Mouse (Mus musculus) megakaryocyte-erythroid progenitor cell, adult 5-6 weeks (primary cell): ENCODE measurements around the gene Ucma. TPM values are rescaled to one million over a fixed set of nuclear protein-coding genes. Genes with fewer than 3 reads are reported as not detected.
A peak's percentile ranks its signal among the peaks of the same experiment; 100 is the strongest.

Experiments used
- ATAC-seq: replicated peaks from 2 replicates; pipeline ENCODE4 v1.8.0; 2016; ENCODE audit warnings: mild to moderate bottlenecking, inconsistent platforms; ENCODE audit not compliant: severe bottlenecking, poor library complexity, low FRiP score, low TSS enrichment
- total RNA-seq, 2 experiments: library from RNA; stranded (forward) in 1 of 2; stranded (reverse) in 1 of 2; fragments of 200-1000, 215-1000 nt in 1 of 2; fragments of >200 nt in 1 of 2; fragmentation: Nextera tagmentation in 1 of 2; gene quantifications; 2 replicates each; pipeline ENCODE4 v1.2.3; 2014 to 2017

Gene Ucma
- total RNA-seq, 2 experiments from 2014 or later: not detected

- no peak for ATAC-seq
Measured at GRCm38 (mm10) chr2:4996421-4996824, 20.5 kb downstream of the Ucma start.

- ATAC-seq: no peak
Measured at GRCm38 (mm10) chr2:4998905-4999304, 23.0 kb downstream of the Ucma start.

GRCm38 (mm10) chr2:5001266-5001665 is 25.3 kb downstream of the Ucma start:
- no peak for ATAC-seq

- ATAC-seq: no peak
Measured at GRCm38 (mm10) chr2:5007107-5007506, 31.2 kb downstream of the Ucma start.

GRCm38 (mm10) chr2:5011898-5012490 is 36.1 kb downstream of the Ucma start:
- no peak for ATAC-seq

GRCm38 (mm10) chr2:5012491-5013324 is 36.8 kb downstream of the Ucma start, which contains the start of gene Mcm10:
TSS of gene Mcm10 (minus strand) at chr2:5012791.
- peak; percentile 99 for ATAC-seq

GRCm38 (mm10) chr2:5014616-5015015 is 38.7 kb downstream of the Ucma start:
- ATAC-seq: 0 out of 2 replicates have a peak, but pooled peaks have one; percentile 15

GRCm38 (mm10) chr2:5015527-5015926 is 39.6 kb downstream of the Ucma start:
- ATAC-seq: no peak

- ATAC-seq: no peak
Measured at GRCm38 (mm10) chr2:5016922-5017321, 41.0 kb downstream of the Ucma start.

- no peak for ATAC-seq
Measured at GRCm38 (mm10) chr2:5019708-5020107, 43.8 kb downstream of the Ucma start.

- no peak for ATAC-seq
Measured at GRCm38 (mm10) chr2:5023275-5023674, 47.4 kb downstream of the Ucma start.

- ATAC-seq: no peak
Measured at GRCm38 (mm10) chr2:5023699-5024399, 47.9 kb downstream of the Ucma start.

GRCm38 (mm10) chr2:5025162-5025733 is 49.3 kb downstream of the Ucma start:
- ATAC-seq: peak; percentile 77

GRCm38 (mm10) chr2:5027057-5027456 is 51.1 kb downstream of the Ucma start:
- ATAC-seq: no peak

GRCm38 (mm10) chr2:5028047-5028446 is 52.1 kb downstream of the Ucma start:
- no peak for ATAC-seq

GRCm38 (mm10) chr2:5029808-5030207 is 53.9 kb downstream of the Ucma start:
- no peak for ATAC-seq

- no peak for ATAC-seq
Measured at GRCm38 (mm10) chr2:5031215-5031614, 55.3 kb downstream of the Ucma start.

GRCm38 (mm10) chr2:5032665-5033064 is 56.7 kb downstream of the Ucma start:
- ATAC-seq: no peak

GRCm38 (mm10) chr2:5033546-5034420 is 57.9 kb downstream of the Ucma start:
- peak; percentile 81 for ATAC-seq
